Mouse (Mus musculus) lung, adult 18-20 months (tissue): ENCODE measurements around the gene Gm15217.

ENCODE experiments used
- DNase-seq, 2 experiments: peaks; one replicate each; pipeline ENCODE4 v3.0.0; 2022; ENCODE audit warnings: mixed read lengths in 2 of 2

Gm15217 gene

GRCm38 (mm10) chr14:46379285-46379684, at the start of gene Gm15217:
Gene Gm15217 (plus strand): TSS chr14:46379414.
- DNase-seq = peak in 1 of 2 experiments; percentile 28

DNA sequence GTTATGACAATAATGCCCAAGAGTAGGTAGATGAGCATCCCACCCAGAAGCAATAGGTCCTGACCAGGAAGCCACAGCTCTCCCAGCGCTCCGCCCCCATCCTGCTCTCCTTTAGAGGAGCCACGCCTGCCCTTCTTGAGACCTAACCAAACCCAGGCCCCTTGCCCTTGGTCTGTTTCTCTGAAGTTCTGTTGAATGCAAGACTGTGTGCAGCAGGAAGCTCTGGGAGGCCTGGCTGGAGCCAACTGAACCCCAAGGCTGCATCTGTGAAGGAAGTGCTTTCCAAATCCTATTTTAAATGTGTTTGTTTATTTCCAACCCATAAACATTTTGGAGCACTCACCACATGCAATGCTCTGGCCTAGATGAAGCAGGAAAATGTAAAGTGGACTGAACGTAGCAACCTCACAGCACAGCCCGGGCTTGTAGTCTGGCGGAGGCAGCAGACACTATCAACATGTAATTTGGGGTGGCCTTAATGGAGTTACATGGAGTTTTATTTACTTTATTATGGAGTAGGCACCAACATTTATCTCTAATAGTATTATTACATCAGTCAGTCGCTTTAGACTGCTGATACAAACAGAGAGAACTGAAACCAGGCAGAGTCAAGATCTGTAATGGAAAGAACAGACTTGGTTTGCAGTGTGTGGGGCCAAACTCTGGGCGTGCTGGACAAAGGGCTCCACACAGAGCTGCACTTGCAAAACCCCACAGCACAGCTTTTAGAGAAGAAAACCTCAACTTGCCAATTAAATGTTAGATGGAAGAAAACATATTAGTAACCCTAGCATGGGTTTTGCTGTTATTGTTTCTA, 45.6 kb upstream of the Gm15217 start:
- no peak for DNase-seq

- no peak for DNase-seq
Measured at GRCm38 (mm10) chr14:46338801-46339200, 40.4 kb upstream of the Gm15217 start.

DNA sequence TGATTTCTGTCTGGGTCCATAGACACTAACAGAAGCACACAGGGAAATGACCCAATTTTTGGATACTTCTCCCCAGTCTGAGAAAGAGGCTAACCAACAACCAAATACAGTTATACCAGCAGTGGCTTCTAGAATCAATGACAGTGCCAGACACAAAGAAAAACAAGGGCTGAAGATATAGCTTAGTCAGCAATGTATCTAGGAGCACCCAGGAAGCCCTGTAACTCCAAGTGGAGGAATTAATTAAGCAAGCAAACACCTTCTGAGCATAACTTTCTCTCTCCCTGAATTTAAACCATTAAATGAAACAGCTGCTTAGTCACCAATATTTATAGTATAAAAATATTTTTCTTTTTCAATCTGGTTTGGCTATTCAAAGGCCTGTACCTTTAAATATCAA, 34.5 kb upstream of the Gm15217 start:
- DNase-seq = no peak

GRCm38 (mm10) chr14:46357286-46357685, 21.9 kb upstream of the Gm15217 start:
- DNase-seq = no peak

DNA sequence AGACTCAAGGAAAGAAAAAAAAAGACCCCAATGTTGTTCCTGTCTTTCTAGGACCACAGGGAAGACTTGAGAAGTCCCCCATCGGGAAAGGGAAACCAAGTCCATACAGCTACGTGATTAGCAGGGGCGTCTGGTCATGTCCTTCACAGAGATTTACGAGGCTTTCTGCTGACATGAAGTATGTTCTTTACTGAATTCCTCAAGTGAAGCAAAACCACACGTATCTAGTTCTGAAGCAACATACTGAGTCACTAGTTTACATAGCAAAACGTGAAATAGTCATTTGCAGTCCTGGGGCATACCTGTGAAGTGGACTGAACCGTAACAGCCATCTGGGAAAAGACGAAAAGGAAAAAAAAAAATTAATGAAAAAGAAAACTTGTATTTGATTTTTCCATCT, 21.5 kb upstream of the Gm15217 start:
- DNase-seq = no peak

DNA sequence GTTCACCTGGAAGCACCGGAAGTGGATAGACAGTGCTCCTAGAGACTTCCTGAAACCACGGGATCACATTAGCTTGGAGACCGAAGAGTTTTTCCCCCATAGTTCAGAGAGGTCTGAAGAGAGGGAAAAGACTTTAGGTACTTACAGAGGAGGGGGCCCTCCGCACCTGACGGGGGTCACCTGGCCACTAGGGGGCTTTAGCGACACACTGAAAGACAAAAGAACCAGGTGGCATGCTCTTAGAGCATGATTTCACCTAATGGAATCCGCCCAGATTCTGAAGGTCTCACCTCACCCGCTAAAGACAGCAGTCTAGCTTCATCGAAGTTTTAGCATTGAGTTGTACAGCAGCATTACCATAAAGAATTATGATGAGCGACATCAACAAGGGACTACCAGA, 16.0 kb upstream of the Gm15217 start:
- peak; percentile 52 to 53 for DNase-seq

DNA sequence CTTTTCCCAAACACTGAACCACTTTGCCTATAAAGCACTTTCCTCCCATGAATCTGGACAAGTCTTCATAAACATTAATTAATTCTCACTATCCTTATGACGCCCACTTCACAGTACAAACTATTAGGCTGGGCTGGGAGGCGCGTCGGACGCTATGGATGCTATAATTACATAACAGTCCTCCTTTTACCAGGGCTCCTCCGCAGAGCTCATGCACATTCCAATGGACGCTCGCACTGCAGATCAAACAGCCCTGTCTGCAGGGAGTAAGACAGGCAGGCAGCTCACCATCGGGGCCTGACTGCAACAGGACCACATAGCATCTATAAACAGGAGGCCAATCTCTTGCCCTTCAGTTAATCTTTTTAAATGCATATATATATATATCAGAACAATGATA, 6.8 kb upstream of the Gm15217 start:
- DNase-seq = no peak

GRCm38 (mm10) chr14:46375796-46376195, 3.4 kb upstream of the Gm15217 start:
- DNase-seq = no peak

- peak in 1 of 2 experiments; percentile 56 for DNase-seq
Measured at GRCm38 (mm10) chr14:46380286-46380721, 1.1 kb downstream of the Gm15217 start.

DNA sequence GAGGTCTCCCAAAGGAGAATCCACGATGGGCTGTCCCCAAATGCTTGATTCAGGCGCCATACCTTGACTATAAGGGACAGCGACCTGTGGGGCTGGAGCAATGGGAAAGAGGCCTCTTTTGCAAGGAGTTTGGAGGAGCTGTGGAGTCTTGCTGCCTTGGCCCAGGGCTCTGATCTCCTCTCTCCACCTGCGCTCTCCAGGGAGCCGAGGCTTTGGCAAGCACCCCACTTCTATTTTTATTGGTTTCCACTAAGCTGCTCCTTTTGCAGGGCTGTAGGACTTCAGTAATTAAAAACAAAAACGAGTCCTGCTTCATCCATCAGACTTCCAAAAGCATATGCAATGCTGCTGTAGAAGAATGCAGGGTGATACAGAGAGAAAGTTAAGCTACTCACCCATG, 2.2 kb downstream of the Gm15217 start:
- DNase-seq = no peak

GRCm38 (mm10) chr14:46384946-46385691, 5.9 kb downstream of the Gm15217 start:
- no peak for DNase-seq

DNA sequence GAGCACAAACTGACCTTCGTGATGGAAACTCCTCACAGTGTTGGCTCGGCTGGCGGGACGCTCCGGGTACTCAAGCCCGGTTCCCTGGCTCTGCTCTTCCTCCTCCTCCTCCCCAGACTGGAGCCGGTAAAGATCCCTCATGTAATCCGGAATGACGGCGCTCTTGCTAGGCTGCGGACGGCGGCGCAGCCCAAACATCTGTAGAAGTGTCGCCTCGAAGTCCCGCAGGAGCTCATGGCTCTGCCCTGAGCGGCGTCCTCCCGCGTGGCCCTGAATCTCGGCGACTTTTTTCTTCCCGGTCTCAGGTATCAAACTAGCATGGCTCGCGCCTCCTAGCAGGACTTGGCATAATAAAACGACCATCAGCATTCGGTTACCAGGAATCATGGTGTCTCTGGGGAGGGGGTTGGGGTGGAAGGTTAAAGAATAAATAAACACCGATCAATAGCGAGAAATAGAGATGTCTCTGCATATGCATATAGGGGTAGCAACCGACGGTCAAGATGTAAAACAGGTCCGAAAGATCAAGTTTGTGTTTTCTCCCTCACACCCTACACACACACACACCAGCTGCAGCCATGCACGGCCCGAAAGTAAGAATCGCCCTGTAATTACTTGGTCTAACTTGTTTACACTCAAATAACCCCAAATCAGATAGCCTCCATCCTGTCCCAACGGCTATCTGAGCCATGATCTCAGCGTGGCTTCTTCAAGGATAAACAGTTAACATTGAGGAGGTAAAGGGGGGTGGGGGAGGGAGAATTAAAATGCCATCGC, 6.7 kb downstream of the Gm15217 start:
- peak in 1 of 2 experiments; percentile 34 for DNase-seq

GRCm38 (mm10) chr14:46386478-46387356, 7.5 kb downstream of the Gm15217 start:
- DNase-seq = peak in 1 of 2 experiments; percentile 35

DNA sequence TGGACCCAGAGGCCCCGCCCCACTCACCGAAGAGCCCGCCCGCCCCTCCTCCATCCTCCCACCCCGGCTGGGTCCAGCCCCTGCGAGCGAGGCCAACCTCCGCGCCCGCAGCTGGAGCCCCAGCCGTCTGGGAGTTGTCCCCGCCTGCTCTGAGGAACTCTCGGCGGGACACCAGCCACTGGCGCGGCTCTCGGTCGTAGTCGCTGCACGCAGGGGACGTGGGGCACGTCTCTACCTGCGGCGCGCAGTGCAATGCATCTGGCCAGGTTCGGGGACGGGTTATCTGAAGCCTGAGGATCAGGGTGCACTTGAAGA, 8.1 kb downstream of the Gm15217 start:
- peak; percentile 90 to 92 for DNase-seq

- peak; percentile 54 to 55 for DNase-seq
Measured at GRCm38 (mm10) chr14:46387821-46388481, 8.7 kb downstream of the Gm15217 start.

DNA sequence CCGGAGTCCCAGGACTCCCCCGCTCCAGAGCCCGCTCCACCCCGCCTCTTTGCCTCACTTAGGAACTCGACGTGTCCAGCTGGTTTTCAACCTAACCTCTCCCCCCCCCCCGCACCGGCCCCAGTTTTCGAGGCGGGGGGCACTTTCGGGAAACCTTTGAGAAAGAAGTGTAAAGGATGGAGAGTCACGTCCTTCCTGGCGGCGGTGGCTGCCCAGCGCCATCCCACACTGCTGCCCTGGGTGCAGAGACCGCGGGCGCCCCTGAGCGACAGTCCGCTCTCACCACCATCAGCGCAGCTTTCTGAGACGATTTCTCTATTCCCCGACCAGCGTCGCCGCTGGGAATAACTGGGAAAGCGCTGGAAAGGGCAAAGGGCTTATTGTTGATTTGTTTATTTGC, 9.4 kb downstream of the Gm15217 start:
- DNase-seq = peak; percentile 65

DNA sequence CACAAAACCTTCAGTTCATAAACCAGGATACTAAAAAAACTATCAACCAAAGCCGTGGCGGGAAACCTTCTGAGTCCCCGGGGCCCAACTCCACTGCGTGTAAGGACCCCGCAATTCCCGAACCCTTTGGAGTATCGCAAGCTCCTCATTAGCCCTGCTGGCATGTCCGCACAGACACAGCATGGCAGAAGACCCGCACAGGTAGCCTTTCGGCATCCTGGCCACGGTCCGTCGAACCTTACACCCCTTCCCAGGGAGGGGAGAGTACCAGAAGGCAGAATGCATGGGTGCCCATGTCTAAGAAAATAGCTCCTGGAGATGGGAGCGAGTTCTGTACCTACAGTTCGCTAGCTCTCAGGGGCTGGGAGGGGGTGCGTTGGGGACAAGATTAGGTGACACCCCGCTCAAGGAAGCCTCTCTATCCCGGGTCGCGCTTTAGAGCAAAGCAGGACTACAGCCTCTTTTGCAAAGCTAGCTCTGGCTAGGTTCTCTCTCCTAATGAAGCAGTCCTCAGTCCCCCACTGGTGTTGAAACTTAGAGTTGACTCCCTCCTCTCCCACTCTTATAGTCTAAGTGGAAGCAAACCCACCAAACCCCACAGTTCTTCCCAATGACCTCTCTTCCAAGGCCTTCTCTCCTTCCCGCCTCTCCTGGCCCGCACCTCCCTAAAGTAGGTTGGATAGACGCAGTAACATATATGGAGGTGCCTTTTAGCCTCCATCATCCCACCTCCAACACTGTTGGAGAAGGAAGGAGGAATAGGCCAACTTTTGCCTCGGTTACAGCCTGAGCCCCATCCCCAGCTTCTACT, 10.4 kb downstream of the Gm15217 start:
- DNase-seq = no peak

DNA sequence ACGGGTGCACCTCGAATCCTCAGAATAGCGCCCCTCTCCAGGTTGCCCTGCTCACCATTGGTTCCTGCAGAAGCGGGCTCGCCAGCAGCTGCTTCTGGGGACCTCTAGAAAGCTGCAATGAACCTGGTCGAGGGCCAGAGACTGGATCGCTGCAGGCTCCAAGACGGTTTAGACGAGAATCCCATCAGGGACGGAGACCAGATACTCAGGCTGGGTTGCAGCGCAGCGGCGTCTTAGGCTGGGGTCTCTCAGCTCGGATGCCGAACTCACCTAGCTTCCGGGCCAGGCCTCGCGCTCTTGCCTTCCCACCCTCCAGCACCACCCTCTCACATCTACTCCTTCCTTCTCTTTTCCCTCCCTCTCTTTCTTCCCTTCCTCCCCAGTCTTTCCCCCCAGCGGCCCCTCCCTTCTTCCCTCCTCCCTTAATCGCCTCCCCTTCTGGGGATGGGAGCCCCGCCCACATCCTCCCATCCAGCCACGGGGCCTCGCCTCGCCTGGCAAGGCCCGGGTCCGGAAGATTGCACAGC, 11.1 kb downstream of the Gm15217 start, which contains the start of gene Bmp4:
Gene Bmp4, minus strand, starts transcription at position 421 of the 527 bp plus-strand sequence.
- DNase-seq = peak; percentile 86 to 87

GRCm38 (mm10) chr14:46391621-46392170, 12.5 kb downstream of the Gm15217 start:
- DNase-seq = no peak
